Mouse (Mus musculus): Measurements from ENCODE around the gene Olfr1427. TPM values are rescaled to one million over a fixed set of nuclear protein-coding genes. Genes with fewer than 3 reads are reported as not detected.
"Not testable (repeated sequence)": the region's sequence is repeated elsewhere in the genome, so short reads cannot be mapped to it uniquely, and the experiment has no call there.

Gene Olfr1427
- polyA plus RNA-seq, 1 experiment from 2014 or later, result not detected

GRCm38 (mm10) chr19:12091913-12092312, 11.2 kb downstream of the Olfr1427 start, which contains the start of gene Olfr1426:
Olfr1426 (minus strand) TSS chr19:12092013.
- no peaks in the 10 kb centered on the region for H3K9me3 ChIP-seq (ENCODE audit: control insufficient read depth, low read length)
- H3K4me3 ChIP-seq (ENCODE audit: low read depth, low read length), result no peak within 1 kb of the TSS
- no peak within 1 kb of the TSS for H3K4me2 ChIP-seq (ENCODE audit: low read depth, low read length)
- 85% methylated on average over 1 of the region's 1 CpGs for WGBS
- no peak within 1 kb of the TSS for H3K27ac ChIP-seq (ENCODE audit: low read depth, low read length)
- no peaks in the 10 kb centered on the region for H3K4me1 ChIP-seq (ENCODE audit: control insufficient read depth, insufficient read depth, low read length)
- no peak for ATAC-seq (ENCODE audit: low read depth)
- no peaks in the 10 kb centered on the region for H3K36me3 ChIP-seq (ENCODE audit: control insufficient read depth, insufficient read depth, low read length)
- no peak within 1 kb of the TSS for H3K9ac ChIP-seq (replicated peaks; ENCODE audit: low read depth, low read length)
- H3K27me3 ChIP-seq (ENCODE audit: control insufficient read depth, insufficient read depth, low read length), result no peaks in the 10 kb centered on the region

GRCm38 (mm10) chr19:12077631-12078030, 25.5 kb downstream of the Olfr1427 start, which contains the start of gene Olfr1425:
Olfr1425 (minus strand) TSS chr19:12077731.
- ATAC-seq (ENCODE audit: low read depth); H3K4me3 ChIP-seq (ENCODE audit: low read depth, low read length); H3K36me3 ChIP-seq (ENCODE audit: control insufficient read depth, insufficient read depth, low read length); H3K27ac ChIP-seq (ENCODE audit: low read depth, low read length); H3K27me3 ChIP-seq (ENCODE audit: control insufficient read depth, insufficient read depth, low read length); H3K9ac ChIP-seq (replicated peaks; ENCODE audit: low read depth, low read length); H3K9me3 ChIP-seq (ENCODE audit: control insufficient read depth, low read length); H3K4me2 ChIP-seq (ENCODE audit: low read depth, low read length); H3K4me1 ChIP-seq (ENCODE audit: control insufficient read depth, insufficient read depth, low read length): not testable (repeated sequence)
- 88% methylated on average over 4 of the region's 4 CpGs for WGBS

- H3K4me2 ChIP-seq (ENCODE audit: low read depth, low read length); H3K9ac ChIP-seq (replicated peaks; ENCODE audit: low read depth, low read length); H3K9me3 ChIP-seq (ENCODE audit: control insufficient read depth, low read length); H3K4me1 ChIP-seq (ENCODE audit: control insufficient read depth, insufficient read depth, low read length); ATAC-seq (ENCODE audit: low read depth); H3K27me3 ChIP-seq (ENCODE audit: control insufficient read depth, insufficient read depth, low read length); H3K36me3 ChIP-seq (ENCODE audit: control insufficient read depth, insufficient read depth, low read length); H3K4me3 ChIP-seq (ENCODE audit: low read depth, low read length); H3K27ac ChIP-seq (ENCODE audit: low read depth, low read length): not testable (repeated sequence)
- WGBS, result 75% methylated on average over 1 of the region's 1 CpGs
These were observed 33.6 kb downstream of the Olfr1427 start for GRCm38 (mm10) chr19:12069546-12069945.

- H3K27ac ChIP-seq (ENCODE audit: low read depth, low read length); H3K4me3 ChIP-seq (ENCODE audit: low read depth, low read length); H3K4me2 ChIP-seq (ENCODE audit: low read depth, low read length); H3K9me3 ChIP-seq (ENCODE audit: control insufficient read depth, low read length); H3K9ac ChIP-seq (replicated peaks; ENCODE audit: low read depth, low read length); H3K27me3 ChIP-seq (ENCODE audit: control insufficient read depth, insufficient read depth, low read length); H3K4me1 ChIP-seq (ENCODE audit: control insufficient read depth, insufficient read depth, low read length); H3K36me3 ChIP-seq (ENCODE audit: control insufficient read depth, insufficient read depth, low read length); ATAC-seq (ENCODE audit: low read depth): not testable (repeated sequence)
- WGBS, result 77% methylated on average over 1 of the region's 1 CpGs
These were observed 35.3 kb downstream of the Olfr1427 start for GRCm38 (mm10) chr19:12067806-12068205.

GRCm38 (mm10) chr19:12062582-12062981, 40.6 kb downstream of the Olfr1427 start, which contains the start of gene Olfr1424:
Olfr1424 (minus strand) TSS chr19:12062682.
- 97% methylated on average over 1 of the region's 1 CpGs for WGBS
- ATAC-seq (ENCODE audit: low read depth), result not testable (repeated sequence)

More at GRCm38 (mm10) chr19:12062582-12062981, 40.6 kb downstream of the Olfr1427 start, which contains the start of gene Olfr1424:
- not testable (repeated sequence) for H3K9me3 ChIP-seq (ENCODE audit: control insufficient read depth, low read length); H3K27me3 ChIP-seq (ENCODE audit: control insufficient read depth, insufficient read depth, low read length); H3K4me2 ChIP-seq (ENCODE audit: low read depth, low read length); H3K36me3 ChIP-seq (ENCODE audit: control insufficient read depth, insufficient read depth, low read length); H3K4me3 ChIP-seq (ENCODE audit: low read depth, low read length); H3K4me1 ChIP-seq (ENCODE audit: control insufficient read depth, insufficient read depth, low read length); H3K9ac ChIP-seq (replicated peaks; ENCODE audit: low read depth, low read length); H3K27ac ChIP-seq (ENCODE audit: low read depth, low read length)

Other genes starting within 250 kb of the Olfr1427 start
- gene Olfr1418, start 242.3 kb downstream of the Olfr1427 start, polyA plus RNA-seq (2014; fragmentation: Nextera tagmentation; extraction: Ambion mirVana), result not detected in 2 replicates
- gene Olfr1419, start 228.2 kb downstream of the Olfr1427 start, polyA plus RNA-seq (2014; fragmentation: Nextera tagmentation; extraction: Ambion mirVana), result not detected in 2 replicates
- gene Olfr1420, start 216.8 kb downstream of the Olfr1427 start, polyA plus RNA-seq (2014; fragmentation: Nextera tagmentation; extraction: Ambion mirVana), result 0.12 and 0.28 TPM in 2 replicates
- 18.3 and 20.9 TPM in 2 replicates for gene Patl1, start 190.9 kb downstream of the Olfr1427 start, polyA plus RNA-seq (2014; fragmentation: Nextera tagmentation; extraction: Ambion mirVana)
- 7.6 and 7.7 TPM in 2 replicates for gene Osbp, start 137.4 kb downstream of the Olfr1427 start, polyA plus RNA-seq (2014; fragmentation: Nextera tagmentation; extraction: Ambion mirVana)
- not detected in 2 replicates for gene Olfr1423, start 62.0 kb downstream of the Olfr1427 start, polyA plus RNA-seq (2014; fragmentation: Nextera tagmentation; extraction: Ambion mirVana)
- not detected in 2 replicates for gene Olfr1424, start 40.7 kb downstream of the Olfr1427 start, polyA plus RNA-seq (2014; fragmentation: Nextera tagmentation; extraction: Ambion mirVana)
- not detected in 2 replicates for gene Olfr1425, start 25.6 kb downstream of the Olfr1427 start, polyA plus RNA-seq (2014; fragmentation: Nextera tagmentation; extraction: Ambion mirVana)
- not detected in 2 replicates for gene Olfr1426, start 11.3 kb downstream of the Olfr1427 start, polyA plus RNA-seq (2014; fragmentation: Nextera tagmentation; extraction: Ambion mirVana)
- gene Olfr1428, start 12.6 kb upstream of the Olfr1427 start, polyA plus RNA-seq (2014; fragmentation: Nextera tagmentation; extraction: Ambion mirVana), result not detected in 2 replicates
- not detected in 2 replicates for gene Olfr76, start 19.9 kb upstream of the Olfr1427 start, polyA plus RNA-seq (2014; fragmentation: Nextera tagmentation; extraction: Ambion mirVana)
- not detected in 2 replicates for gene Olfr1555-ps1, start 66.8 kb upstream of the Olfr1427 start, polyA plus RNA-seq (2014; fragmentation: Nextera tagmentation; extraction: Ambion mirVana)
- not detected in 2 replicates for gene Olfr1431, start 97.3 kb upstream of the Olfr1427 start, polyA plus RNA-seq (2014; fragmentation: Nextera tagmentation; extraction: Ambion mirVana)
- gene Olfr1432, start 129.3 kb upstream of the Olfr1427 start, polyA plus RNA-seq (2014; fragmentation: Nextera tagmentation; extraction: Ambion mirVana), result not detected in 2 replicates
- not detected in 2 replicates for gene Olfr262, start 138.3 kb upstream of the Olfr1427 start, polyA plus RNA-seq (2014; fragmentation: Nextera tagmentation; extraction: Ambion mirVana)
- not detected in 2 replicates for gene Olfr235, start 157.7 kb upstream of the Olfr1427 start, polyA plus RNA-seq (2014; fragmentation: Nextera tagmentation; extraction: Ambion mirVana)
- not detected in 2 replicates for gene Olfr1434, start 176.5 kb upstream of the Olfr1427 start, polyA plus RNA-seq (2014; fragmentation: Nextera tagmentation; extraction: Ambion mirVana)
- gene Olfr1436, start 195.8 kb upstream of the Olfr1427 start, polyA plus RNA-seq (2014; fragmentation: Nextera tagmentation; extraction: Ambion mirVana), result not detected in 2 replicates
- not detected in 2 replicates for gene Olfr1437, start 221.8 kb upstream of the Olfr1427 start, polyA plus RNA-seq (2014; fragmentation: Nextera tagmentation; extraction: Ambion mirVana)
- gene Olfr1438-ps1, start 232.6 kb upstream of the Olfr1427 start, polyA plus RNA-seq (2014; fragmentation: Nextera tagmentation; extraction: Ambion mirVana), result not detected in 2 replicates